Mouse (Mus musculus): ENCODE data around the gene Foxp1.

DNA sequence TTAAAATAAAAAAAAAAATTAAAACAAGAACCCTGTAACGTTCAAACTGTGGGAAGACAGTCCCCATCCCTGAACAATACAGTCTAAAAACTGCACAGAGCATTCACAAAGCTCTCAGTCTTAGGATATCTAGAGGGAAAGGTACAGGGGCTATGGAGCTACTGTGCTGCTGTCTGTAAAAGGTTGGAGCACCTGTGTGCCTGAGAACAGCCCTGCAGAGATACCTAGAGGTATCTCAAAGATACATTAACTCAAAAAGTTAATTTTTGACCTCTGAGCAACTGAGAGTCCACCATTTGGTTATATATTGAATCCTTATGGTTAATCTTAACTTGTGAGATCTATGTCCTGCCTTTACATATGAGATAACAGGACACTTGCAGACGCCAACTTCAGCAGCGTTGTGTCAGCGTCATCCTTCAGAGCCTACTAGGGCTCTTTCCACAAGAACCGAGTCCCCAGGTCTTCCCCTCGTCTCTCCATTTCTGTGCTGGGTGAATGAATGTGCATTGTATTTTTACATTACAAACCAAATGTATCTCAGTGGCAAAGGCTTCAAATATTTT is 30.5 kb downstream of the Foxp1 start:
- TF ChIP-seq GATA1 (IDR thresholded peaks at IDR 0.05; ENCODE audit: borderline replicate concordance, low read length) (no peak), FLI1 (IDR thresholded peaks at IDR 0.05; ENCODE audit: low read length) (no peak)
